Mouse (Mus musculus) lung, adult 10 weeks (tissue): ENCODE data around the gene Clk4. TPM values are rescaled to one million over a fixed set of nuclear protein-coding genes. Genes with fewer than 3 reads are reported as not detected.

Source experiments
- polyA plus RNA-seq: library from polyadenylated mRNA; stranded (reverse); fragments of 350-450 nt; fragmentation: Illumina TruSeq; extraction: RNeasy Lipid Tissue Mini Kit (QIAGEN cat#74804); gene quantifications from one replicate; pipeline ENCODE4 v1.2.3, GENCODE M21; 2014; ENCODE audit warnings: low read depth, low replicate concordance; ENCODE audit not compliant: insufficient read depth

Clk4 gene
- 49.4 TPM for polyA plus RNA-seq

DNA sequence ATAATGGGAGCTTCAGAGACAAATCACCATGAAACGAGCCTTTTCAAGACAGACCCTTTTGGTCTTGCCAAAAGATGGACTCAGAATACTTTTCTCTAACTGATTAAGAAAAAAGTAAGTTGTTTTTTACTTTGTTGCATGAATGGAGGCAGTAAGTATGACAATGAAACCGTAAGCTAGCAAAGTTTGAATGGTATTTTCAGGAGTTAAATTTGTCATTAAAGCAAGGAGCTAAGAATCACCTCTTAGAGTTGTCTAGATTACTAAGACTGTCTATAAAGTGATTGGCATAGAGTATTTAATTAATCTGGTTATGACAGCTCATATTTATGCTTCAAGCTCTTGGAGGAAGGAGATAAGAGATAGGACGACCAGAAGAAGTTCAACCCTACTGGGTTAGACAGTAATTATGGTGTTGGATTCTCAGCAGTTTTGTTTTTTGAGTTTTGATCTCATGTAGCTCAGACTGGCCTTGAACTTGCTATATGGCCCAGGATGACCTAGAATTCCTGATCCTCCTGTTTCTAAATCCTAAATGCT, at the start of gene Clk4:
Clk4 (plus strand) TSS at position 51 of the 540 bp plus-strand sequence.

DNA sequence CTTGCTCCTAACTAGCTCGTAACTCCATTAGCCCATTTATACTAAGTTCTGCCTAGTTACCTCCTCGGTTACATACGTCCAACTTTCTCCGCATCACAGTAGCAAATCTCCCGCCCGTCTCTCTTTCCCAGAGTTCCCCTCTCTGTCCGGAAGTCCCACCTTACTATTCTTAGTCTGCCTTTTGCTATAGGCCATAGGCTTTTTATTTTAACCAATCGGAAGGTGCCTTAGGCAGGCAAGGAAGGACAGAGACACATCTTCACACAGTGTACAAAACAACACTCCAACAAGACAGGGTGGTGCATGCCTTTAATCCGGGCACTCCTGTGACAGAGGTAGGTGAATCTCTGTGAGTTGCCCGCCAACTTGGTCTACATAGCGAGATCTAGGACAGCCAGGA, 41.2 kb upstream of the Clk4 start, which contains the start of gene Gm12569:
Gm12569 (plus strand) TSS at position 166 of the 400 bp plus-strand sequence.

DNA sequence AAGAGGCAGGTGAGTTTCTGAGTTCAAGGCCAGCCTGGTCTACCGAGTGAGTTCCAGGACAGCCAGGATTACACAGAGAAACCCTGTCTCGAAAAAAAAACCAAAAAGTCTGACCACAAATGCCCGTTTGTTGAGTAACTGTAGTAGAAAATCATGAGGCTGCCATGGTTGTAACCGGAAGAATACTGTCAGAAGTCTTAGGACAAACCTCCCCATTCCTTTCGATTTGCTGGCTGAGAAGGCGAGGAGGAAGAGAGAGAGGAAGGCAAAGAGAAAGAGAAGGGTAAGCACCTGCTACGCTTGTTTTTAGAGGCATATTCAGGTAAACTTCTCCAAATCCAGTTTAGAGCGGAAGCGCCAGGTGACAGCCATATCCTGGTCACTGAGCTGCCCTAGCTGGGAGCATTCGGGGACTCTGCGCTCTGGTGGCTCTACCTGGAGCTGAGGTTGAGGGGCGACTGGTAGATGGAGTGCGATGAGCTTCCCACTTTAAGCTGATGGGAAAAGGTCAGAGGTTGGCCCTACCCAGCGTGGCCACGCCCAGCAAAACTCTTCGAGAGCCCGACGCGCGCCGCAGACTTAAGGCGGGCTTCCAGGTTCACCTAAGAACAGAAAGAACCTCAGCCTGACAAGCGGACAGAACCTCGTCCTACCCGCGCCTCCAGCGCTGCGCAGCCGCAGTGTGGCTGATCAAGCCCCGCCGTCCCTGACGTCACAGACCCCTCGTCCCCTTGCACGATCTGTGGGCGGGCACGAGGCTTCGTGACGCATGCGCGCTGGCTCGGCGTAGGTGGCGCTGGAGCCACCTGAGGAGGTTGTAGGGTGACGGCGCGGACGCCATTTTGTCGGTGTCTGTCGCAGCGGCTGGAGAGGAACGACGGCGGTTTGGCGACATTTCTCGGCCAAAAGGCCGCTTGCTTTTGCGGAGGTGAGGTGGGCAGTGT, 1.1 kb downstream of the Clk4 start, which contains the start of gene BC049762:
BC049762 (minus strand) TSS at position 705 of the 944 bp plus-strand sequence.

DNA sequence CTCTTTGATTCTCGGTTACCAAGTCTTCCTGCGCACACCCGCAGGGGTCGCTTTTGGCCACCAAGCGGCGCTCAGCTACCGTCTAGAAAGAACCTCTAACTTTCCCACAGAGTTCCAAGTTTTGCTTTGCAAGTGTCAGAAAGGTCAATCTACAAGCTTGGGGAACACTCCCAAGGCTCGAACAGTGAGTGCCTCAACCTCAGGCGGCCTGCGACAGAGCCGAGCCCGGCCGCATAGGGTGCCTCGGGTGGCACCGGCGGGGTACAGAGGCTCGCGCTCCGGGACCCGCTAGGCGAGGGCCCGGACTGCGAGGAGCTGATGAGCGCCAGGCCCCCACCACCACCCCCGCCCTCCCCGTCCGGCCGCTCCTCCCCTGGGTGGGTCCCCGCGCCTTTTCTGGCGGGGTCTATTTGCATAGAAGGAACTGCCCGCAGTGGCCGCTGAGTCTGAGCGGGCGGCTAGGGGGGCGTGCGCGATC, 28.1 kb downstream of the Clk4 start, which contains the start of gene Col23a1:
Col23a1 (plus strand) TSS at position 357 of the 478 bp plus-strand sequence.

Other genes starting within 250 kb of the Clk4 start
- not detected for gene Olfr54, start 247.5 kb upstream of the Clk4 start, polyA plus RNA-seq
- not detected for gene Olfr1375, start 213.6 kb upstream of the Clk4 start, polyA plus RNA-seq
- gene Zfp354a, start 202.5 kb upstream of the Clk4 start, polyA plus RNA-seq = 2.3 TPM
- gene Gm12569, start 41.3 kb upstream of the Clk4 start, polyA plus RNA-seq = not detected
- 0.59 TPM for gene BC049762, start 1.3 kb downstream of the Clk4 start, polyA plus RNA-seq
- 16.3 TPM for gene Col23a1, start 28.2 kb downstream of the Clk4 start, polyA plus RNA-seq